Mouse (Mus musculus) E14TG2a.4 (cell line): ENCODE measurements around the gene Maml3.

ENCODE experiments used
- CTCF ChIP-seq: conservative IDR thresholded peaks from 2 replicates; pipeline ENCODE4 v1.5.1; 2014; ENCODE audit warnings: low read length
- NANOG ChIP-seq: IDR thresholded peaks from 2 replicates; pipeline ENCODE4 v1.6.1; 2014; ENCODE audit warnings: borderline replicate concordance, low read length, mixed read lengths
- POU5F1 ChIP-seq: IDR thresholded peaks from 2 replicates; pipeline ENCODE4 v1.6.1; 2014; ENCODE audit warnings: low read length, borderline replicate concordance

GRCm38 (mm10) chr3:51652292-51652691 is 452.6 kb downstream of the Maml3 start:
- peak; percentile 57 for TF ChIP-seq CTCF
- no peak for TF ChIP-seq NANOG
- TF ChIP-seq POU5F1 = no peak
